Mouse (Mus musculus) embryonic facial prominence, embryonic 12.5 days (tissue): ENCODE data around the gene Gm9817. TPM values are rescaled to one million over a fixed set of nuclear protein-coding genes. Genes with fewer than 3 reads are reported as not detected.

Experiments used
- ATAC-seq: fragments of 200-750 bp; cut with Nextera tagmentation; 2 replicates; pipeline ENCODE4 v1.8.0; 2017; ENCODE audit not compliant: insufficient number of reproducible peaks, insufficient read depth, low FRiP score, low TSS enrichment
- H3K27ac ChIP-seq: fragments of 300-500 bp; sonication (generic); 2 replicates; pipeline ENCODE4 v1.5.1; 2016; ENCODE audit warnings: mild to moderate bottlenecking
- H3K27me3 ChIP-seq: fragments of 300-500 bp; sonication (generic); 2 replicates; pipeline ENCODE4 v1.6.1; 2016; ENCODE audit warnings: mild to moderate bottlenecking, moderate library complexity
- H3K36me3 ChIP-seq: fragments of 300-500 bp; sonication (generic); 2 replicates; pipeline ENCODE4 v1.6.1; 2016; ENCODE audit warnings: mild to moderate bottlenecking
- H3K4me1 ChIP-seq: fragments of 300-500 bp; sonication (generic); 2 replicates; pipeline ENCODE4 v1.6.1; 2016
- H3K4me2 ChIP-seq: fragments of 300-500 bp; sonication (generic); replicated peaks from 2 replicates; pipeline ENCODE4 v1.6.1; 2016; ENCODE audit warnings: mild to moderate bottlenecking, moderate library complexity
- H3K4me3 ChIP-seq: fragments of 300-500 bp; sonication (generic); 2 replicates; pipeline ENCODE4 v1.5.1; 2016; ENCODE audit warnings: mild to moderate bottlenecking
- H3K9ac ChIP-seq: fragments of 300-500 bp; sonication (generic); 2 replicates; pipeline ENCODE4 v1.6.1; 2016; ENCODE audit warnings: mild to moderate bottlenecking, moderate library complexity
- H3K9me3 ChIP-seq: fragments of 300-500 bp; sonication (generic); 2 replicates; pipeline ENCODE4 v1.6.1; 2016; ENCODE audit warnings: mild to moderate bottlenecking, moderate library complexity
- WGBS: fragments of 180-500 bp; shearing (Covaris S2); methylation state at CpG from one replicate; pipeline ENCODE4 v1.1.7; 2016; 5-methylcytosine and 5-hydroxymethylcytosine counted together
- polyA plus RNA-seq: library from polyadenylated mRNA; unstranded; fragments of >200 nt; fragmentation: Nextera tagmentation; extraction: Ambion mirVana; gene quantifications from 2 replicates; pipeline ENCODE4 v1.2.1, GENCODE M21; 2016

Gene Gm9817
- polyA plus RNA-seq, 1 experiment from 2014 or later, result not detected

- H3K9me3 ChIP-seq, result no peaks in the 10 kb centered on the region
- no peak for ATAC-seq
- no peaks in the 10 kb centered on the region for H3K36me3 ChIP-seq
- no peaks in the 10 kb centered on the region; the same call in 1 of the 2 replicates for H3K4me1 ChIP-seq
- H3K4me3 ChIP-seq, result no peak overlapping the region
- H3K4me2 ChIP-seq, result no peak overlapping the region
- 84% methylated on average over 7 of the region's 7 CpGs for WGBS
- H3K9ac ChIP-seq, result no peak overlapping the region
- no peaks in the 10 kb centered on the region for H3K27me3 ChIP-seq
- no peak overlapping the region for H3K27ac ChIP-seq
Observed at GRCm38 (mm10) chr13:45049261-45050020, 29.1 kb upstream of the Gm9817 start.

DNA sequence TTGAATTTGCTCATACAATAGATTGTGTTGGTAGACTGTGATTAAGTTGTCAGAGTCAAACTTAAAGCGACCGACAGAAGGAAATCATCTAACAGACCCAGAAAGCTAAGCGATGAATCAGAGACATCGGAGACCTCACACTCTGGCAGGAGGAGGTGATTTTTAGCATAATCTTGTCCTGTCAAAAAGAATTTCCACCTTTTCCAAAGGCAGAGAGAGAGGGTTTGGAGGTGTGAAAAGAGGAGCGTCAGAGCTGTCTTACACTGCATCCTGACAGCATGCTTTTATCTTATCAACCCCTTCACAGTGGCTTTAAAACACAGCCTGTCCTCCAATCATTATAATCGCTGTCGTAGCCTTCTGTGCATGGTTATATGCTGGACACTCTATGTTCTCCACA, 25.7 kb upstream of the Gm9817 start:
- no peak overlapping the region for H3K9ac ChIP-seq
- no peaks in the 10 kb centered on the region; the same call in 1 of the 2 replicates for H3K4me1 ChIP-seq
- no peak overlapping the region for H3K4me3 ChIP-seq
- H3K4me2 ChIP-seq, result no peak overlapping the region
- no peaks in the 10 kb centered on the region for H3K27me3 ChIP-seq
- no peak overlapping the region for H3K27ac ChIP-seq
- 69% methylated on average over 7 of the region's 7 CpGs for WGBS
- no peaks in the 10 kb centered on the region for H3K9me3 ChIP-seq
- no peaks in the 10 kb centered on the region for H3K36me3 ChIP-seq
- ATAC-seq, result no peak

DNA sequence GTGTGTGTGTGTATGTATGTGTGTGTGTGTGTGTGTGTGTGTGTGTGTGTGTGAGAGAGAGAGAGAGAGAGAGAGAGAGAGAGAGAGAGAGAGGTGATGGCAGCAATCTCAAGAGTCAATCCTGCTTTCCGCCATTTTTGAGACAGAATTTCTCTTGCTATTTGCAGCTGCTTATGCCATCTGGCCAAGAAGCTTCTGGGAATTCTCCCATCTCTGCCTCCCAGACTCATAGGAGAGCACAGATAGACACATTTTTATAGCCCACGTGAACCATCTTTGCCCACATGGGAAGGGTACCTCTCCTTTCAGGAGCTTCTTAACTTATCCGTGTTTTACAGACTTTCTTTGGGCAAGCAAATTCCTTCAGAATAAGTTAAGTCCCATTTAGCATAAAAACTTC, 24.6 kb upstream of the Gm9817 start:
- H3K27ac ChIP-seq, result no peak overlapping the region
- H3K27me3 ChIP-seq, result no peaks in the 10 kb centered on the region
- ATAC-seq, result no peak
- no peaks in the 10 kb centered on the region; the same call in 1 of the 2 replicates for H3K4me1 ChIP-seq
- H3K4me3 ChIP-seq, result no peak overlapping the region
- WGBS, result 93% methylated on average over 3 of the region's 3 CpGs
- H3K4me2 ChIP-seq, result no peak overlapping the region
- no peaks in the 10 kb centered on the region for H3K36me3 ChIP-seq
- H3K9me3 ChIP-seq, result no peaks in the 10 kb centered on the region
- no peak overlapping the region for H3K9ac ChIP-seq

- Histone ChIP-seq H3K4me2 (no peak overlapping the region), H3K36me3 (no peaks in the 10 kb centered on the region), H3K4me1 (no peaks in the 10 kb centered on the region), H3K27ac (no peak overlapping the region), H3K9ac (no peak overlapping the region), H3K9me3 (no peaks in the 10 kb centered on the region), H3K27me3 (no peaks in the 10 kb centered on the region), H3K4me3 (no peak overlapping the region)
- ATAC-seq, result no peak
- 86% methylated on average over 17 of the region's 17 CpGs for WGBS
Observed at GRCm38 (mm10) chr13:45059206-45059605, 19.3 kb upstream of the Gm9817 start.

DNA sequence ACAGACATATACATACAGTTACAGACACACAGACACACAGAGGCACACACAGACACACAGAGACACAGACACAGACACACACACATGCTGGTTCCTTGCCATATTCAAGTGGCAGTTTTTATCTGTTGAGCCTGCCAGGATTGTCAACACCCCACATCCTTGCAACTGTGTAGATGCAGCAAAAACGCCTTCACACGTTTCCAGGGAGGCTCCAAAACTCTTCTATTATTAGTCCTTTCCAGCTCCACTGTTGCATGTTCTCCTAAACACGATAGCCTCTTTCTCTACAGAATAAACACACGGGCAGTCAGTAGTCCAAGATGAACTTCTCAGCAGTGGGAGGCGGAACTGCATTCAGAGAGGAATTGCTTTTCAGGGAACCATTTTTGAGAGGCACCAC, 15.3 kb upstream of the Gm9817 start:
- no peaks in the 10 kb centered on the region for H3K27me3 ChIP-seq
- no peak overlapping the region for H3K27ac ChIP-seq
- H3K4me3 ChIP-seq, result no peak overlapping the region
- no peak overlapping the region for H3K4me2 ChIP-seq
- no peaks in the 10 kb centered on the region for H3K4me1 ChIP-seq
- no peaks in the 10 kb centered on the region for H3K9me3 ChIP-seq
- no peak for ATAC-seq
- H3K9ac ChIP-seq, result no peak overlapping the region
- H3K36me3 ChIP-seq, result no peaks in the 10 kb centered on the region
- WGBS, result 79% methylated on average over 5 of the region's 5 CpGs

DNA sequence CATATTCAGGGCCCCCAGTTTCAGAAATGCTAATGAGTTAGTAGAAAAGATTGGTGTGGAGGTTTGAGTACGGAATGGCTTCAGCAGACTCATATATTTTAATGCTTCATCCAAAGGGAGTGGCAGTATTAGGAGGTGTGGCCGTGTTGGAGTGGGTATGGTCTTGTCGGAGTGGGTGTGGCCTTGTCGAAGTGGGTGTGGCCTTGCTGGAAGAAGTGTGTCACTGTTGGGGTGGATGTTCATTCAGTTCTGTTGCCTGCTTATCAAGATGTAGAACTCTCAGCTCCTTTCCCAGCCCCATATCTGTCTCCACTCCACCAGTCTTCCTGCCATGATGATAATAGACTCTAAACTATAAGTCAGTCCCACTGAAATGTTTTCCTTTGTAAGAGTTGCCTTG, 13.5 kb upstream of the Gm9817 start:
- WGBS, result 88% methylated on average over 4 of the region's 4 CpGs
- no peak overlapping the region for H3K4me2 ChIP-seq

GRCm38 (mm10) chr13:45070366-45070765, 8.1 kb upstream of the Gm9817 start:
- Histone ChIP-seq H3K4me2 (no peak overlapping the region), H3K36me3 (no peaks in the 10 kb centered on the region), H3K4me3 (no peak overlapping the region), H3K9me3 (no peaks in the 10 kb centered on the region), H3K9ac (no peak overlapping the region), H3K4me1 (no peaks in the 10 kb centered on the region), H3K27ac (no peak overlapping the region), H3K27me3 (no peaks in the 10 kb centered on the region)
- ATAC-seq, result no peak
- WGBS, result 82% methylated on average over 6 of the region's 6 CpGs

More for the DNA sequence above, 13.5 kb upstream of the Gm9817 start:
- no peaks in the 10 kb centered on the region for H3K9me3 ChIP-seq
- no peaks in the 10 kb centered on the region for H3K36me3 ChIP-seq
- H3K4me3 ChIP-seq, result no peak overlapping the region
- no peak overlapping the region for H3K27ac ChIP-seq
- no peak for ATAC-seq
- no peaks in the 10 kb centered on the region for H3K4me1 ChIP-seq
- no peak overlapping the region for H3K9ac ChIP-seq
- H3K27me3 ChIP-seq, result no peaks in the 10 kb centered on the region

DNA sequence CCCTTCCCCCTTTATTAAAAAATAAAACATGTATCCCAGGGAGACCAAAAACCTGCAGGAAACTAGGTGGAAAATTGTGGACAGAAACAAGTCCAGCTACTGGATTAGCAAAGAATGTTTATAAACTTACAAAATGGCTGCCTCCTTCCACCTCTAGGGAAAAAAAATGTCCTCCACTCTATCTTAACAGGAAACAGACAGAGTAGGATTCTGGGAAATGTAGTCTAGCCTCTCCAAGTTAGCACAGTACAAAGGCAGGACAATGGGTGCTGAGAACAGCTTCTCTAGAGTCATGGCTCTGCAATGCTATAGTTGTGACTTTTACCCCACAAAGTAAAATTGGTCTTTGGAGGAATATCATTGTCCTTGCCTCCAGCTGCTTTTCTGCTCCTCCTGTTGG, 3.5 kb upstream of the Gm9817 start:
- H3K27me3 ChIP-seq, result no peaks in the 10 kb centered on the region
- no peak overlapping the region for H3K9ac ChIP-seq
- H3K27ac ChIP-seq, result no peak overlapping the region
- H3K4me3 ChIP-seq, result no peak overlapping the region
- no peaks in the 10 kb centered on the region for H3K9me3 ChIP-seq
- no peak overlapping the region for H3K4me2 ChIP-seq
- no peaks in the 10 kb centered on the region for H3K4me1 ChIP-seq
- ATAC-seq, result no peak
- no peaks in the 10 kb centered on the region for H3K36me3 ChIP-seq

- no peak for ATAC-seq
- WGBS, result 96% methylated on average over 2 of the region's 2 CpGs
- no peaks in the 10 kb centered on the region for H3K36me3 ChIP-seq
- no peaks in the 10 kb centered on the region for H3K4me1 ChIP-seq
- H3K9ac ChIP-seq, result no peak overlapping the region
- no peak overlapping the region for H3K27ac ChIP-seq
- H3K9me3 ChIP-seq, result no peaks in the 10 kb centered on the region
- no peak overlapping the region for H3K4me3 ChIP-seq
- no peak overlapping the region for H3K4me2 ChIP-seq
- H3K27me3 ChIP-seq, result no peaks in the 10 kb centered on the region
Observed at GRCm38 (mm10) chr13:45075715-45076114, 2.8 kb upstream of the Gm9817 start.

DNA sequence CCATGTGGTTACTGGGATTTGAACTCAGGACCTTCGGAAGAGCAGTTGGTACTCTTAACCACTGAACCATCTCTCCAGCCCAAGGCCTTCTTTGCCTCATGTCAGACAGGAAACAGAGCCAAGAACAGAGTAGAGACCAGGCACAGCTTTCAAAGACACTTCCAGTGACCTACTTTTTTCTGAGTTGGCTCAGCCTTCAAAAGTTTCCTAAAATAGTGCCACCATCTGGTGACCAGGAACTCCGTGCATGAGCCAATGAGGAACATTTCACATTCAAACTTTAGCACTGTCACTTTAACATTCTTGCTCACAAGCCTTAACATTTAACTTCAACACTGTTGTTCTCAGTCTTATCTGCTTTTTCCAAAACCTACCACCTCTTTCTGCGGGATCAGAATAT, 2.3 kb downstream of the Gm9817 start:
- Histone ChIP-seq H3K4me1 (no peaks in the 10 kb centered on the region), H3K27ac (no peak overlapping the region), H3K4me3 (no peak overlapping the region), H3K4me2 (no peak overlapping the region), H3K9me3 (no peaks in the 10 kb centered on the region), H3K9ac (no peak overlapping the region), H3K27me3 (no peaks in the 10 kb centered on the region), H3K36me3 (no peaks in the 10 kb centered on the region)
- WGBS, result 96% methylated on average over 3 of the region's 3 CpGs
- ATAC-seq, result no peak

GRCm38 (mm10) chr13:45083696-45084095, 5.2 kb downstream of the Gm9817 start:
- Histone ChIP-seq H3K4me1 (0 out of 2 replicates have a peak, but pooled peaks cover 2% of the 10 kb centered on the region), H3K36me3 (no peaks in the 10 kb centered on the region), H3K27me3 (no peaks in the 10 kb centered on the region), H3K4me2 (no peak overlapping the region), H3K27ac (no peak overlapping the region), H3K4me3 (no peak overlapping the region), H3K9ac (no peak overlapping the region), H3K9me3 (no peaks in the 10 kb centered on the region)
- no peak for ATAC-seq
- WGBS, result 27% methylated on average over 5 of the region's 5 CpGs

- Histone ChIP-seq H3K4me1 (peaks cover 13% of the 10 kb centered on the region), H3K27ac (no peak overlapping the region), H3K4me3 (no peak overlapping the region), H3K9ac (no peak overlapping the region), H3K36me3 (no peaks in the 10 kb centered on the region), H3K9me3 (no peaks in the 10 kb centered on the region), H3K27me3 (no peaks in the 10 kb centered on the region), H3K4me2 (no peak overlapping the region)
- ATAC-seq, result no peak
- 16% methylated on average over 2 of the region's 2 CpGs for WGBS
Observed at GRCm38 (mm10) chr13:45088796-45089221, 10.3 kb downstream of the Gm9817 start.
